Mouse (Mus musculus) kidney, postnatal 36 days (tissue): ENCODE data around the gene D430041D05Rik.

Experiments used
- DNase-seq, 2 experiments: peaks; one replicate each; pipeline ENCODE4 v3.0.0; 2021 to 2022; ENCODE audit warnings: mixed read lengths in 2 of 2

Gene D430041D05Rik

DNA sequence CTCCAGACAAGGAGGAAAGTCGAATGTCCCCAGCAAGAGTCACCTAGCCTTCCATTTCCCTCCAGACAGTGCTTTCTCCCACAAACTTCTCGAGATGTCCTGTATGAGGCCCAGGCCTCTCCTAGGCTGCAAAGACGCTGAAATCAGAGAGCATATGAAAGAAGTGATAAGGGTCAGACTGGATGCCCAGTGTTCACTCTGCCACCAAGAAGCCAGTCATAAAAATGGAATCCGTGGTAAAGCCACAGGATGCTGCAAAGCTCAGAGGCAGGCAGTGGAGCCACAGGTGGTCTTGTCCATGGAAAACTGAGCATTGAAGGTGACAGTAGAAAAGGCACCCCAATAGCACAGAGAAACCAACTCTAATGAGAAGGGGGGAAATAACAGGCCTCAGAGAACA, 2.9 kb downstream of the D430041D05Rik start:
- DNase-seq, result no peak

DNA sequence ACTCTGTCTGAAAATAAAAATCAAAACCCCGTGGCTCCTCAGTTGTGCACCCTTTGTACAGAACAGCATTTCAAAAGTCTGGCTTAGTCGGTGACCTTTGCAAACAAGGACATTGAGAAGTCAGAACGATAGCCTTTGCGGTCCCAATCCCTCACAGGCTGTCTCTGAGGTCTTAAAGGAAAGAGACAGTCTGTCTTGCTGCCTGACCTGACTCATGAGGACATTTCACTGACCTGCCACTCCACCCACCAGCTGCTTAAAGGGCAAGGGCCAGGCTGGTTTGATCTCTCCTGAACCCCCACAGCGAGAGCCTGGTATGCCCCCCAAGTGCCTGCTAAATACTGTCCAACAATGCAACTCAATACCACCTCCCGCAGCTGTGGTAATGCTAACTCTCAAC, 6.8 kb downstream of the D430041D05Rik start:
- DNase-seq, result no peak

- no peak for DNase-seq
Measured at GRCm38 (mm10) chr2:104398651-104399290, 12.0 kb downstream of the D430041D05Rik start.

- DNase-seq, result no peak
Measured at GRCm38 (mm10) chr2:104395961-104396360, 14.9 kb downstream of the D430041D05Rik start.

DNA sequence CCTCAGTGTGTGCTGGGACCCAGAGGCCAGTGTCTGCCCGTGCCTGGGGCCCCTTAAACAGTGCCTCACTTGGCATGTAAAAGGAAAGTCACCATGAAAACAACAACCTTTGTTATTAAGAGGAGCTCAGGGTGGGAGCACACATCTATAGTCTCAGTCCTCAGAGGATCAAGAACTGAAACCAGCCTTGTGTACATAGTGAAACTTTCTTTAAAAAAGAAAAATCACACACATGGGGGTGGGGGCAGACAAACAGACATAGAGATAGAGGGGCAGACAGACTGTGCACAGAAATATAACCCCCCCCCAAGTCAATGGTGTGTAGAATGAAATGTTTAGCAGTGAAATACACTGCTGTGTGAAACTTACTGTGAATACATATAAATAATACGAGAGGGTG, 16.0 kb downstream of the D430041D05Rik start:
- no peak for DNase-seq

DNA sequence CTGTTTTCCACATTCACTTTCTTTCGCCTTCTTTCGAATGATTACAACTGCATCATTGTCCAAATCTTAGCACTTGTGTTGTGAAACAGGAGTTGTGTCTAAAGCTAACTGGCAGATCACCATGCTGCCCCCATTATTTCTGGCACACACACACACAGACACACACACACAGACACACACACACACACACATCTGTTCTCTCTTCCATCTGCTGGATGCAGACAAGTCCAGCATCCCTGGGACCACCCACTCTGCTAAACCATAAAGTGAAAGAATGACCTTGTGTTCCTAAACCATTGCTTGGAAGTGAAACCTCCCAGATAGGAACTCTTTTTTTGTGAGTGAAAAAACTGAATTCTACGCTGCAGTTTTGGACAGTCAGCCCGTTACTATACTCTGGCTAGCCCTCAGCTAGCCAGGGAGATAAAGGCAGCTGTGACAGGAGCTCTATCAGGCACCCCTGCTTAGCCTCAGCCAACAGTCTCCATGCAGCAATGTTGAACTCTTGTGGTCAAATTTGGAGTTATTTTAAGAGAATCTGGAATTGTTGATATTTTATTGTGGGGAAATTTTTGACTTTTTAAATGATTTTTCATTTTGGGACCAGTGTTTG, 18.0 kb downstream of the D430041D05Rik start:
- no peak for DNase-seq

DNA sequence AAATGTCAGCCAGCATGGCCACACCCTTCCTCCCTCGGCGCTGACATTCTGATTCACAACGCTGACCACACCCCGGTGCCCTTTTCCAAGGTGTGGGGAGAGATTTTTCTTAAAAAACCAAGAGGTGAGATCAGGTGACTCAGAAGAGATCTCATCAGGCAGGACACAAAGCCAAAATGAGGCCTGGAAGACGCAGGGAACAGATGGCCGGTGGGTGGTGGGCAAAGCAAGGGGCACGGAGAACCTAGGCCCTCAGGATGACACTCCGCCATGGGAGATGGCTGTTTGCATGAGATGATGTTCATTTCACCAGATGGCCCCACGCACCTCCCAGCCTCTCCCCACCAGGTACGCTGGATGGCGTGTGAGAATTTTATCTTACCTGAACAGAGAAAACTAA, 21.6 kb downstream of the D430041D05Rik start:
- DNase-seq, result no peak

DNA sequence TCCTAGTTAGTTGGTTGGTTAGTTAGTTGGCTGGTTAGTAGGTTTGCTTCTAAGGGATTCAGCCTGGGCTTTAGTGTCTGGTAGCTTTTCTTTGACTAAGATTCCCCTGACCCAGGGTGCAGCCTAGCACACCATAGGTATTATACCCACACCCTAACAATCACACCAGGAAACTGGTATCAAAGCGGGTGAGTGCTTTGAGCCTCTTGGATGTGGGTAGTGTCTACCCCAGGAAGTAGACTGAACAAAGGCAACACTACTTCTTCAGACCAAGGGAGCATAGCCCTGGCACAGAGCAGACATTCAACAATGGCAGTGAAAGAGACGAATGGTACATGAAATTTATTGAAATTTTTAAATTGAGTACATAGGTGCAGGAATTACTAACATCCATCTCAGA, 24.9 kb downstream of the D430041D05Rik start:
- DNase-seq, result no peak

DNA sequence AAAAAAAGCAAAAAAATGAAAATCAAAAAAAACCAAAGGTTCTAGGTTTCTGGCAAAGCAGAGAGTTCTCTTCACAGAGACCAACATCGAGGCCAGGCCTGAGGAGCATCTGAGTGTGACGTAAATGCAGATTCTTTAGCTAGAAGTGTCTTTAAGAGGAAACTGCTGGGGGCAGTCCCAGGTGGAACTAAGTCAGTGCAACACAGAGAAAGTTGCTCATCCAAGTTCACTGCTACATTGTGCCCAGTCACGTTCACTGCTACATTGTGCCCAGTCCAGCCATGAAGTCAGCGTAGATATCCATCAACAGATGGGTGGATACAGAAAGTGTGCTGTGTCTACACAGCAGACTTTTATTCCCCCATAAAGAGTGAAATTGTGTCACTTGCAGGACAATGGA, 27.2 kb downstream of the D430041D05Rik start:
- no peak for DNase-seq

DNA sequence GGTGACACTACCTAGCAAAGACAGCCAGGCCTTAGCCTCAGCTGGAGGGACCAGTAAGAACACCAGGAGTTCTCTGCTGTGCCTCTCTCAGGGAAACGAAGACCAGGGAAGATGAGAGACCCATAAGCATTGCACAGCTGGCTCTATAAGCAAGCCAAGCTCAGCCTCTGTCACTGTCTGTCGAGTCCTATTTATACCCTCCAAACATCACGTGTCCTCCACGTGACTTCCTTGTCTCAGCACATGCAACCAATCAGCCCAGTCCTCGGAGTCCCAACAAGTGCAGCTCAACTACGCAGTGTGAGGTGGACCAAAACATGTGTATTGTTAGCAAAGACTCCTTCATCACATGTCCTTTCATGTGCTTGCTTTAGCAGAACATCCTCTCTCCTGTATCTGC, 28.0 kb downstream of the D430041D05Rik start:
- no peak for DNase-seq

DNA sequence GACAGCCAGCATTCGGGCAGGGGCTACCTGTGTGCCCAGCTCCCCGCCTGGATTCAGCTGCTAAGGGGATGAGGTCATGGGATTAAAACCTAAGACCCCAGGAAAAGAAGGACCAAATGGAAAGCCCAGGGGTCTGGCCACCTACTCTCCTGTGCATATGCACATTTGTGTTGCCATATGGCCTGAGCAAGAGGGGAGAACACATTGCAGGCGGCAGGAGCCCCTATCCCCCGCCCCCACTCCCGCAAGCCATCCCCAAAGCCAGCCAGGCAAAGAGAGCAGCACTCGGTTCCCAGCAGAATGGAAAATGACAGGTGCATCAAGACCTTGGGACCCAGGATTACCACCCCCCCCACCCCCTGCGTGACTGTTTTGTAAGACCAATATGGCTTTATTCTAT, 31.5 kb downstream of the D430041D05Rik start:
- no peak for DNase-seq

GRCm38 (mm10) chr2:104378791-104379190, 32.0 kb downstream of the D430041D05Rik start:
- DNase-seq, result no peak

GRCm38 (mm10) chr2:104377990-104378389, 32.8 kb downstream of the D430041D05Rik start:
- peak; percentile 10 to 47 for DNase-seq

GRCm38 (mm10) chr2:104372156-104372555, 38.7 kb downstream of the D430041D05Rik start:
- no peak for DNase-seq

- DNase-seq, result no peak
Measured at GRCm38 (mm10) chr2:104371606-104372130, 39.1 kb downstream of the D430041D05Rik start.

- DNase-seq, result no peak
Measured at GRCm38 (mm10) chr2:104367836-104368298, 42.9 kb downstream of the D430041D05Rik start.

DNA sequence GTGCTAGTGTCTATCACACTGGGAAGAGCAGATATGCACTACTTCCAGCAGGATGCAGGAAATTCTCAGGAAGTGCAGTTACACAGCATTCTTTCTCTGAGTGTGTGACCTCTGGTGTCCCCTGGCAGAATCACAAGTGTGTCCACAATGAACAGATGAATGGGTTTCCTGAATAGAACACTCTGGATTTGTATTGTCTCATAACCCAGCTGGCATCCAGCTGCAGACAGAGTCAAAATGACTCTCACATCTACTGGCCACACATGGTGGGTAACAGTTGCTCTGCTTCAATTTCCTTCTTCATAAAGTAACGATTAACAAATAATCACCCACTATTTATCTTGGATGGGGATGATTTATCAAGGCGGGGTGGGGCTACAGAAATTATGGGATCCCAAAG, 43.5 kb downstream of the D430041D05Rik start:
- DNase-seq, result peak in 1 of 2 experiments; percentile 4

- no peak for DNase-seq
Measured at GRCm38 (mm10) chr2:104359305-104359704, 51.5 kb downstream of the D430041D05Rik start.

DNA sequence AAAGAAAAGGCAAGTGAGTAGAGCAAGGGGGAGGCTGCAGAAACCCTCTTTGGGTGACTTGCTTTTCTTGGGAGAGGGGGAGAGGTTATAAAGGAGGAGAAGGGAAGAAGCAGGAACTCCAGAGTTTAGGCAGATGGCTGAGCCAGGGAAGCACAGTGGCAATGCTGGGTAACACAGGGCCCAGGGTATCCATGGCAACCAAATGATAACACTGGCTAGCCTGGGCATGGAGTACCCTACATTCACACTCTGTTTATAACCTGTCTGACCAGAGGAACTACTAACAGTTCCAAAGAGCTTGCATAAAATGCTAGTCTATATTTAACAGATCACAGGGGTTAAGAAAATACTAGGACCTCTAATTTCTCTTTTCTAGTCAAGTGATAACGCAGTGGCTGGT, 51.9 kb downstream of the D430041D05Rik start:
- no peak for DNase-seq

GRCm38 (mm10) chr2:104356531-104356930, 54.3 kb downstream of the D430041D05Rik start:
- no peak for DNase-seq

GRCm38 (mm10) chr2:104354117-104354516, 56.7 kb downstream of the D430041D05Rik start:
- DNase-seq, result peak in 1 of 2 experiments; percentile 13

DNA sequence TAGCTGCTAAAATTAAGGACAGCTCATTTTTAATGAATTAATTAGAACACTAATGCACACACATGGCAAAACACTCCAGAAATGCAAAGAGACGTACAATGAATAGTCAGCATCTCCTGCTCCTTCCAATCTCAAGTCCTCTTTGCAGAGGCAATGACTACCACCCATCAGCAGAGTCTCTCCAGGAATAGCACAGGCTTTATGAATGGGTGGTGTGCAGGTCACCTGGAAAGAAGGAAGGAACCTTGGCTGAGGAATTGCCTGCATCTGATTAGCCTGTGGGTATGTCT, 58.7 kb downstream of the D430041D05Rik start:
- no peak for DNase-seq

- DNase-seq, result no peak
Measured at GRCm38 (mm10) chr2:104351415-104352203, 59.2 kb downstream of the D430041D05Rik start.

GRCm38 (mm10) chr2:104337619-104338018, 73.2 kb downstream of the D430041D05Rik start:
- DNase-seq, result no peak
